Mouse (Mus musculus) kidney, embryonic 15.5 days (tissue): ENCODE results near the gene Olfr508. TPM values are rescaled to one million over a fixed set of nuclear protein-coding genes. Genes with fewer than 3 reads are reported as not detected.

ENCODE experiments used
- polyA plus RNA-seq: library from polyadenylated mRNA; unstranded; fragments of >200 nt; fragmentation: Nextera tagmentation; extraction: Ambion mirVana; gene quantifications from 2 replicates; pipeline ENCODE4 v1.2.1, GENCODE M21; 2015

Olfr508 gene
- polyA plus RNA-seq, 1 experiment from 2014 or later = not detected

Other genes starting within 250 kb of the Olfr508 start
- not detected in 2 replicates for gene Olfr495, start 236.8 kb upstream of the Olfr508 start, polyA plus RNA-seq
- not detected in 2 replicates for gene Olfr497, start 209.6 kb upstream of the Olfr508 start, polyA plus RNA-seq
- not detected in 2 replicates for gene Olfr498, start 164.7 kb upstream of the Olfr508 start, polyA plus RNA-seq
- not detected in 2 replicates for gene Olfr502, start 104.9 kb upstream of the Olfr508 start, polyA plus RNA-seq
- not detected in 2 replicates for gene Olfr503, start 85.5 kb upstream of the Olfr508 start, polyA plus RNA-seq
- not detected in 2 replicates for gene Olfr504, start 64.2 kb upstream of the Olfr508 start, polyA plus RNA-seq
- gene Olfr506, start 19.2 kb upstream of the Olfr508 start, polyA plus RNA-seq = 0.04 TPM in 1 of 2 replicates, not detected in the other
- gene Olfr507, start 8.2 kb upstream of the Olfr508 start, polyA plus RNA-seq = not detected in 2 replicates
- 0.04 TPM in 1 of 2 replicates, not detected in the other for gene Olfr509, start 21.9 kb downstream of the Olfr508 start, polyA plus RNA-seq
- gene Olfr510, start 36.4 kb downstream of the Olfr508 start, polyA plus RNA-seq = not detected in 2 replicates
- not detected in 2 replicates for gene Olfr512, start 83.3 kb downstream of the Olfr508 start, polyA plus RNA-seq
- not detected in 2 replicates for gene Olfr513, start 121.0 kb downstream of the Olfr508 start, polyA plus RNA-seq
- gene Olfr514, start 196.0 kb downstream of the Olfr508 start, polyA plus RNA-seq = not detected in 2 replicates
- not detected in 2 replicates for gene Olfr516, start 220.5 kb downstream of the Olfr508 start, polyA plus RNA-seq
- not detected in 2 replicates for gene Olfr517, start 242.4 kb downstream of the Olfr508 start, polyA plus RNA-seq